Comparison of ENCODE assay signal across 12 mouse cellular contexts in genomic region chr17:63145311-63145741, GRCm38 (mm10).
DNase-seq lines count a peak whose midpoint lies in the region; ATAC-seq and TF ChIP-seq lines count a peak whose summit lies in the region.
"Had no signal": no experiment of that assay in that cellular context is flagged by ENCODE, and none has a peak within 500 bp of the region (broad histone marks: within the 10 kb centered on the region; RNA-seq: fewer than 3 reads in every experiment).

No protein-coding gene starts in this region.

- peak; percentile 86 for ATAC-seq in neural tube, embryonic 11.5 days (ENCODE audit: insufficient read depth, low FRiP score, low TSS enrichment)
- peak; percentile 79 for ATAC-seq in hindbrain, embryonic 16.5 days

- peak; percentile 67 for DNase-seq in neural tube, embryonic 11.5 days (ENCODE audit: low spot score)
- DNase-seq in neural tube, embryonic 10.5 days (ENCODE audit: extremely low spot score, low spot score): no peak
- no peak for DNase-seq in spleen, postnatal 36 days (ENCODE audit: low spot score in 2 of 2)
- DNase-seq in cerebellum, postnatal 10 days: no peak
- no peak for DNase-seq in right cerebral cortex, postnatal 25 days
- DNase-seq: cerebellum, adult 11-12 months; kidney, postnatal 14 days had no signal

- H3K9me3 ChIP-seq in neural tube, embryonic 11.5 days (ENCODE audit: control insufficient read depth, low read length): no peaks in the 10 kb centered on the region
- no peaks in the 10 kb centered on the region for H3K9me3 ChIP-seq in hindbrain, embryonic 16.5 days (ENCODE audit: control insufficient read depth, low read length)
- H3K9me3 ChIP-seq: limb, embryonic 10.5 days had no signal

- peak overlapping the region; percentile 89 for H3K27ac ChIP-seq in neural tube, embryonic 11.5 days (ENCODE audit: low read depth, low read length)
- H3K27ac ChIP-seq in embryonic fibroblast, embryonic 13.5 days (ENCODE audit: insufficient read depth, low read length): peak overlapping the region; percentile 62; the same call in 1 of the 2 replicates
- H3K27ac ChIP-seq in hindbrain, embryonic 16.5 days (ENCODE audit: low read depth, low read length): peak overlapping the region; percentile 66
- peak overlapping the region; percentile 67 for H3K27ac ChIP-seq in olfactory bulb, adult 2 months (ENCODE audit: insufficient read depth, low read depth, low read length)
- H3K27ac ChIP-seq: limb, embryonic 10.5 days had no signal

- WGBS in neural tube, embryonic 11.5 days: 28% methylated on average over 5 of the region's 5 CpGs
- 9% methylated on average over 5 of the region's 5 CpGs for WGBS in hindbrain, embryonic 16.5 days
- 37% methylated on average over 5 of the region's 5 CpGs for WGBS in olfactory bulb, adult 2 months

- no peak overlapping the region for H3K4me3 ChIP-seq in neural tube, embryonic 11.5 days (ENCODE audit: low read depth, low read length)
- H3K4me3 ChIP-seq in embryonic fibroblast, embryonic 13.5 days (ENCODE audit: insufficient read depth, low read length): no peak overlapping the region
- no peak overlapping the region for H3K4me3 ChIP-seq in hindbrain, embryonic 16.5 days (ENCODE audit: low read length)
- H3K4me3 ChIP-seq in olfactory bulb, adult 2 months (ENCODE audit: insufficient read depth, low read depth, low read length): no peak overlapping the region
- H3K4me3 ChIP-seq: limb, embryonic 10.5 days; myocyte had no signal

- H3K4me2 ChIP-seq in neural tube, embryonic 11.5 days (ENCODE audit: low read depth): peak overlapping the region; percentile 22
- peak overlapping the region; percentile 7 for H3K4me2 ChIP-seq in hindbrain, embryonic 16.5 days (ENCODE audit: low read length)

- H3K36me3 ChIP-seq in neural tube, embryonic 11.5 days (ENCODE audit: control insufficient read depth, insufficient read depth, low read length): no peaks in the 10 kb centered on the region
- H3K36me3 ChIP-seq in hindbrain, embryonic 16.5 days (ENCODE audit: control insufficient read depth, insufficient read depth, low read length): no peaks in the 10 kb centered on the region
- H3K36me3 ChIP-seq: limb, embryonic 10.5 days had no signal

- no peak overlapping the region for H3K9ac ChIP-seq in neural tube, embryonic 11.5 days (ENCODE audit: low read length)
- no peak overlapping the region; the same call in 1 of the 2 replicates for H3K9ac ChIP-seq in hindbrain, embryonic 16.5 days (ENCODE audit: low read depth, low read length)

- no peak for TF ChIP-seq POLR2A in embryonic fibroblast, embryonic 13.5 days (IDR thresholded peaks at IDR 0.05; ENCODE audit: low read depth, low read length)
- no peak for TF ChIP-seq POLR2A in olfactory bulb, adult 2 months (IDR thresholded peaks at IDR 0.05; ENCODE audit: insufficient read depth, low read depth, low read length)

- peaks cover 25% of the 10 kb centered on the region for H3K4me1 ChIP-seq in neural tube, embryonic 11.5 days (ENCODE audit: control insufficient read depth, insufficient read depth, low read length)
- peaks cover 16% of the 10 kb centered on the region for H3K4me1 ChIP-seq in embryonic fibroblast, embryonic 13.5 days (ENCODE audit: control insufficient read depth, insufficient read depth, low read length)
- peaks cover 20% of the 10 kb centered on the region for H3K4me1 ChIP-seq in hindbrain, embryonic 16.5 days (ENCODE audit: control insufficient read depth, insufficient read depth, low read depth, low read length)
- peaks cover 9% of the 10 kb centered on the region for H3K4me1 ChIP-seq in olfactory bulb, adult 2 months (ENCODE audit: control insufficient read depth, insufficient read depth, low read length)

- H3K27me3 ChIP-seq in neural tube, embryonic 11.5 days (ENCODE audit: control insufficient read depth, insufficient read depth, low read length): no peaks in the 10 kb centered on the region
- no peaks in the 10 kb centered on the region for H3K27me3 ChIP-seq in hindbrain, embryonic 16.5 days (replicated peaks; ENCODE audit: control insufficient read depth, insufficient read depth, low read length)

- no peak for TF ChIP-seq CTCF in embryonic fibroblast, embryonic 13.5 days (IDR thresholded peaks at IDR 0.05; ENCODE audit: borderline replicate concordance, insufficient read depth, low read length)
- no peak for TF ChIP-seq CTCF in olfactory bulb, adult 2 months (IDR thresholded peaks at IDR 0.05; ENCODE audit: insufficient read depth, low read depth, low read length)
